Mouse (Mus musculus): ENCODE measurements around the gene Stxbp4. TPM values are rescaled to one million over a fixed set of nuclear protein-coding genes. Genes with fewer than 3 reads are reported as not detected.

Stxbp4 gene
- total and polyA plus RNA-seq, 3 experiments, result 4.0 to 4.9 TPM; not detected in 1

DNA sequence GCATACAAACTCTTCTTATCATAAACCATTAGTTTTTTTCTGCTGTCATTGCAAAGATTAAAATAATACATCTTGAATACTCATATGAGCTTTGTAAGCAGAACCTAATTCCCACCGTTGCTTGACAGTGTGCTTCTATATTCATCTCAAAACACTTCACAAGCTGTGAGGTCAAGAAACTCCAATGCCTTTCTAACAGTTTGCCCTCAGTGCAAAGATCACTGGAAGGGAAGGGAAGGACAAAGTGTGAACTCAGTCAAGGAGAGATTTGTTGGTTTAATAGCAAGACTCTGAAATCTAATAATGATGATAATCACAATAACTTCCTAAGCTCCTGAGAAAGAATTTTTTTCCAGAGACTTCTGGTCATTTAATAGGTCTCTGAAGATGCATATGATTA, 10.1 kb downstream of the Stxbp4 start:
- no peak overlapping the region for H3K27ac ChIP-seq (ENCODE audit: control insufficient read depth, low read depth, low read length)
- TF ChIP-seq JUND (IDR thresholded peaks at IDR 0.05; ENCODE audit: low read depth, low read length) (no peak), POLR2AphosphoS5 (IDR thresholded peaks at IDR 0.05; ENCODE audit: borderline replicate concordance, low read depth, low read length) (no peak), HCFC1 (IDR thresholded peaks at IDR 0.05; ENCODE audit: low read depth, low read length) (no peak), MYB (IDR thresholded peaks at IDR 0.05; ENCODE audit: low read depth, low read length) (no peak), ZC3H11A (IDR thresholded peaks at IDR 0.05; ENCODE audit: low read depth, low read length) (no peak), MEF2A (IDR thresholded peaks at IDR 0.05; ENCODE audit: extremely low read depth, insufficient replicate concordance, low read depth, low read length, poor library complexity, severe bottlenecking) (no peak), MAX (IDR thresholded peaks at IDR 0.05; ENCODE audit: low read length) (no peak), POLR2A (IDR thresholded peaks at IDR 0.05; ENCODE audit: control insufficient read depth in 1 of 2, insufficient read depth in 1 of 2, low read depth in 1 of 2, low read length in 2 of 2, poor library complexity in 1 of 2) (no peak), SIN3A (IDR thresholded peaks at IDR 0.05; ENCODE audit: low read length) (no peak)
- H3K4me1 ChIP-seq (ENCODE audit: control insufficient read depth in 1 of 2, insufficient read depth in 2 of 2, low read length in 2 of 2), result peaks cover 0 to 3% of the 10 kb centered on the region in 2 experiments; a peak in 2 of 4 replicates
- DNase-seq (ENCODE audit: low read depth, low spot score), result no peak
- H3K27me3 ChIP-seq (ENCODE audit: control insufficient read depth in 1 of 2, insufficient read depth in 2 of 2, low read length in 2 of 2), result no peaks in the 10 kb centered on the region
- no peak overlapping the region for H3K4me3 ChIP-seq (ENCODE audit: control insufficient read depth in 1 of 2, insufficient read depth in 1 of 2, low read depth in 2 of 2, low read length in 2 of 2)
- H3K79me2 ChIP-seq (ENCODE audit: control insufficient read depth, insufficient read depth, low read length, poor library complexity), result no peaks in the 10 kb centered on the region; the same call in 1 of the 2 replicates
- H3K9ac ChIP-seq (ENCODE audit: control insufficient read depth, low read depth, low read length, poor library complexity, severe bottlenecking), result no peak overlapping the region
- no peaks in the 10 kb centered on the region for H3K9me3 ChIP-seq (replicated peaks; ENCODE audit: insufficient read depth, low read length)
- peaks cover 0 to 2% of the 10 kb centered on the region in 2 experiments; a peak in 2 of 4 replicates for H3K36me3 ChIP-seq (ENCODE audit: control insufficient read depth in 1 of 2, insufficient read depth in 2 of 2, low read length in 2 of 2)

DNA sequence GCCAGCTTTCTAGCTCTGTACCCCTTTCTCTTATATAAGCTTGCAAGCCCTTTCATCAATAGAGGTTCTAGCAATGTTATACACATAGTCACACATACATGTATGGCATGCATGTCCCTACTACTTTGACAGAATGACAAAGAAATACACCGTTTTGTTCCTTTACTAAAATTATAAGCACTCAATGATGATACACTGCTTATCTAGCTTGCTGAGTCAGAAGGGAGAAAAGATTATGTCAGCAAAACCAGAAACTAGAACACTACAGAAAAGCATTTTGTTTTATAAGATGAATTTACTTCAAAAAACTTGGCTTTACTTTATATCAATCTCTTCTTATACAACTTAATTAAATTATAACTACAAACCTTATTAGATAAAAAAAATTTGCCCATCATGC, 12.7 kb downstream of the Stxbp4 start:
- H3K9me3 ChIP-seq (replicated peaks; ENCODE audit: insufficient read depth, low read length), result no peaks in the 10 kb centered on the region
- no peak for DNase-seq (ENCODE audit: low read depth, low spot score)
- no peaks in the 10 kb centered on the region; the same call in 1 of the 2 replicates for H3K79me2 ChIP-seq (ENCODE audit: control insufficient read depth, insufficient read depth, low read length, poor library complexity)
- H3K9ac ChIP-seq (ENCODE audit: control insufficient read depth, low read depth, low read length, poor library complexity, severe bottlenecking), result no peak overlapping the region
- TF ChIP-seq MAFK (IDR thresholded peaks at IDR 0.05; ENCODE audit: borderline replicate concordance, low read depth, low read length) (peak; percentile 93), GATA1 (IDR thresholded peaks at IDR 0.05; ENCODE audit: low read depth, low read length) (peak; percentile 66; the same call in 1 of the 2 replicates), CTCF (IDR thresholded peaks at IDR 0.05 in 2 of 3, conservative IDR thresholded peaks at IDR 0.05 in 1 of 3; ENCODE audit: control insufficient read depth in 1 of 3, insufficient read depth in 1 of 3, low read depth in 2 of 3, low read length in 3 of 3, poor library complexity in 1 of 3, severe bottlenecking in 1 of 3) (no peak)
- H3K4me1 ChIP-seq (ENCODE audit: control insufficient read depth in 1 of 2, insufficient read depth in 2 of 2, low read length in 2 of 2), result peaks cover 0 to 3% of the 10 kb centered on the region in 2 experiments; a peak in 2 of 4 replicates
- H3K27ac ChIP-seq (ENCODE audit: control insufficient read depth, low read depth, low read length), result no peak overlapping the region
- H3K36me3 ChIP-seq (ENCODE audit: control insufficient read depth in 1 of 2, insufficient read depth in 2 of 2, low read length in 2 of 2), result peaks cover 0 to 2% of the 10 kb centered on the region in 2 experiments; a peak in 2 of 4 replicates
- H3K27me3 ChIP-seq (ENCODE audit: control insufficient read depth in 1 of 2, insufficient read depth in 2 of 2, low read length in 2 of 2), result no peaks in the 10 kb centered on the region
- H3K4me3 ChIP-seq (ENCODE audit: control insufficient read depth in 1 of 2, insufficient read depth in 1 of 2, low read depth in 2 of 2, low read length in 2 of 2), result no peak overlapping the region

DNA sequence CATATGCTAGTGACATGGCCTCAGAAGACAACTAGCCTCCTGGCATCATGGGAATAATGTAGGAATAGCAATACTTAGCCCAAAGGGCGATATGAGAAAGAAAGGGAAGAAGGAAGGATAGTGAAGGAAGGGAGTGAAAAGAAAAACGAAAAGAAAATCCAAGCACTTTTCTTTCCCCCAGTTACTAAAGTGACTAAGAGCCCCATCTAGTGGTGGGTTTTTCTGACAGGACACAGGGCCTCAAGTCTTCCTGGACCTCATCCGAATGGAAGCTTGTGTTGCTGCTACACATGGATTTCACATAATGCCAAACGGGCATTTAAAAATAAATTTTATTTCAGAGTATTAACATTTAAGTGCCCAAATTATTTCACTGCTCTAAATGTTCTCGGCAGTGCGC, 14.4 kb downstream of the Stxbp4 start:
- H3K4me3 ChIP-seq (ENCODE audit: control insufficient read depth in 1 of 2, insufficient read depth in 1 of 2, low read depth in 2 of 2, low read length in 2 of 2), result no peak overlapping the region
- DNase-seq (ENCODE audit: low read depth, low spot score), result peak; percentile 81
- no peaks in the 10 kb centered on the region for H3K9me3 ChIP-seq (replicated peaks; ENCODE audit: insufficient read depth, low read length)
- no peaks in the 10 kb centered on the region for H3K79me2 ChIP-seq (ENCODE audit: control insufficient read depth, insufficient read depth, low read length, poor library complexity)
- H3K27me3 ChIP-seq (ENCODE audit: control insufficient read depth in 1 of 2, insufficient read depth in 2 of 2, low read length in 2 of 2), result no peaks in the 10 kb centered on the region
- no peak overlapping the region for H3K9ac ChIP-seq (ENCODE audit: control insufficient read depth, low read depth, low read length, poor library complexity, severe bottlenecking)
- peaks cover 0 to 3% of the 10 kb centered on the region in 2 experiments; a peak in 2 of 4 replicates for H3K4me1 ChIP-seq (ENCODE audit: control insufficient read depth in 1 of 2, insufficient read depth in 2 of 2, low read length in 2 of 2)
- peaks cover 0 to 2% of the 10 kb centered on the region in 2 experiments; a peak in 2 of 4 replicates for H3K36me3 ChIP-seq (ENCODE audit: control insufficient read depth in 1 of 2, insufficient read depth in 2 of 2, low read length in 2 of 2)
- H3K27ac ChIP-seq (ENCODE audit: control insufficient read depth, low read depth, low read length), result no peak overlapping the region
- TF ChIP-seq GATA1 (IDR thresholded peaks at IDR 0.05; ENCODE audit: low read depth, low read length) (no peak), TBP (IDR thresholded peaks at IDR 0.05; ENCODE audit: low read depth, low read length) (no peak), MXI1 (IDR thresholded peaks at IDR 0.05; ENCODE audit: low read depth, low read length) (no peak), CHD2 (IDR thresholded peaks at IDR 0.05; ENCODE audit: low read length) (no peak), ELF1 (IDR thresholded peaks at IDR 0.05; ENCODE audit: low read depth, low read length) (no peak), MEF2A (IDR thresholded peaks at IDR 0.05; ENCODE audit: extremely low read depth, insufficient replicate concordance, low read depth, low read length, poor library complexity, severe bottlenecking) (no peak), USF2 (IDR thresholded peaks at IDR 0.05; ENCODE audit: borderline replicate concordance in 1 of 2, insufficient read depth in 1 of 2, low read depth in 1 of 2, low read length in 2 of 2) (no peak), EP300 (IDR thresholded peaks at IDR 0.05; ENCODE audit: low read depth in 1 of 2, low read length in 2 of 2) (no peak), HCFC1 (IDR thresholded peaks at IDR 0.05; ENCODE audit: low read depth, low read length) (no peak), RCOR1 (IDR thresholded peaks at IDR 0.05; ENCODE audit: low read depth, low read length) (no peak), GABPA (IDR thresholded peaks at IDR 0.05; ENCODE audit: low read depth, low read length) (no peak), MAX (IDR thresholded peaks at IDR 0.05; ENCODE audit: low read length) (no peak), ZC3H11A (IDR thresholded peaks at IDR 0.05; ENCODE audit: low read depth, low read length) (peak; percentile 75), TAL1 (IDR thresholded peaks at IDR 0.05; ENCODE audit: low read length) (no peak), CTCF (IDR thresholded peaks at IDR 0.05 in 2 of 3, conservative IDR thresholded peaks at IDR 0.05 in 1 of 3; ENCODE audit: control insufficient read depth in 1 of 3, insufficient read depth in 1 of 3, low read depth in 2 of 3, low read length in 3 of 3, poor library complexity in 1 of 3, severe bottlenecking in 1 of 3) (peak; percentile 63 to 85 (median 65)), POLR2A (IDR thresholded peaks at IDR 0.05; ENCODE audit: control insufficient read depth in 1 of 2, insufficient read depth in 1 of 2, low read depth in 1 of 2, low read length in 2 of 2, poor library complexity in 1 of 2) (no peak), SMC3 (IDR thresholded peaks at IDR 0.05; ENCODE audit: low read depth, low read length) (peak; percentile 84), CHD1 (IDR thresholded peaks at IDR 0.05; ENCODE audit: low read depth, low read length) (no peak), RAD21 (IDR thresholded peaks at IDR 0.05; ENCODE audit: low read depth, low read length) (peak; percentile 81), MYB (IDR thresholded peaks at IDR 0.05; ENCODE audit: low read depth, low read length) (no peak)

Measured in MEL (cell line).